Mouse (Mus musculus) limb, embryonic 12.5 days (tissue): ENCODE measurements around the gene Hyal3. TPM values are rescaled to one million over a fixed set of nuclear protein-coding genes. Genes with fewer than 3 reads are reported as not detected.
"Not testable (repeated sequence)": the region's sequence is repeated elsewhere in the genome, so short reads cannot be mapped to it uniquely, and the experiment has no call there.

Experiments
- ATAC-seq: fragments of 200-750 bp; cut with Nextera tagmentation; 2 replicates; pipeline ENCODE4 v1.8.0; 2017; ENCODE audit warnings: low read depth, moderate TSS enrichment; ENCODE audit not compliant: insufficient number of reproducible peaks, insufficient read depth, low FRiP score, low TSS enrichment
- H3K27ac ChIP-seq: fragments of 300-500 bp; sonication (generic); 2 replicates; pipeline ENCODE4 v1.5.1; 2016; ENCODE audit warnings: mild to moderate bottlenecking, moderate library complexity
- H3K27me3 ChIP-seq: fragments of 300-500 bp; sonication (generic); 2 replicates; pipeline ENCODE4 v1.6.1; 2016; ENCODE audit warnings: mild to moderate bottlenecking, moderate library complexity
- H3K36me3 ChIP-seq: fragments of 300-500 bp; sonication (generic); 2 replicates; pipeline ENCODE4 v1.6.1; 2016; ENCODE audit warnings: mild to moderate bottlenecking, moderate library complexity
- H3K4me1 ChIP-seq: fragments of 300-500 bp; sonication (generic); replicated peaks from 2 replicates; pipeline ENCODE4 v1.6.1; 2016
- H3K4me2 ChIP-seq: fragments of 300-500 bp; sonication (generic); 2 replicates; pipeline ENCODE4 v1.6.1; 2016; ENCODE audit warnings: mild to moderate bottlenecking, moderate library complexity
- H3K4me3 ChIP-seq: fragments of 300-500 bp; sonication (generic); replicated peaks from 2 replicates; pipeline ENCODE4 v1.5.1; 2016; ENCODE audit warnings: mild to moderate bottlenecking
- H3K9ac ChIP-seq: fragments of 300-500 bp; sonication (generic); replicated peaks from 2 replicates; pipeline ENCODE4 v1.6.1; 2016; ENCODE audit warnings: mild to moderate bottlenecking, moderate library complexity
- H3K9me3 ChIP-seq: fragments of 300-500 bp; sonication (generic); 2 replicates; pipeline ENCODE4 v1.6.1; 2016; ENCODE audit warnings: mild to moderate bottlenecking, moderate library complexity
- WGBS: fragments of 180-500 bp; shearing (Covaris S2); methylation state at CpG from one replicate; pipeline ENCODE4 v1.1.7; 2016; 5-methylcytosine and 5-hydroxymethylcytosine counted together
- polyA plus RNA-seq: library from polyadenylated mRNA; unstranded; fragments of >200 nt; fragmentation: Nextera tagmentation; extraction: Ambion mirVana; gene quantifications from 2 replicates; pipeline ENCODE4 v1.2.1, GENCODE M21; 2016

The Hyal3 gene
- polyA plus RNA-seq, 1 experiment from 2014 or later, result 1.4 TPM

DNA sequence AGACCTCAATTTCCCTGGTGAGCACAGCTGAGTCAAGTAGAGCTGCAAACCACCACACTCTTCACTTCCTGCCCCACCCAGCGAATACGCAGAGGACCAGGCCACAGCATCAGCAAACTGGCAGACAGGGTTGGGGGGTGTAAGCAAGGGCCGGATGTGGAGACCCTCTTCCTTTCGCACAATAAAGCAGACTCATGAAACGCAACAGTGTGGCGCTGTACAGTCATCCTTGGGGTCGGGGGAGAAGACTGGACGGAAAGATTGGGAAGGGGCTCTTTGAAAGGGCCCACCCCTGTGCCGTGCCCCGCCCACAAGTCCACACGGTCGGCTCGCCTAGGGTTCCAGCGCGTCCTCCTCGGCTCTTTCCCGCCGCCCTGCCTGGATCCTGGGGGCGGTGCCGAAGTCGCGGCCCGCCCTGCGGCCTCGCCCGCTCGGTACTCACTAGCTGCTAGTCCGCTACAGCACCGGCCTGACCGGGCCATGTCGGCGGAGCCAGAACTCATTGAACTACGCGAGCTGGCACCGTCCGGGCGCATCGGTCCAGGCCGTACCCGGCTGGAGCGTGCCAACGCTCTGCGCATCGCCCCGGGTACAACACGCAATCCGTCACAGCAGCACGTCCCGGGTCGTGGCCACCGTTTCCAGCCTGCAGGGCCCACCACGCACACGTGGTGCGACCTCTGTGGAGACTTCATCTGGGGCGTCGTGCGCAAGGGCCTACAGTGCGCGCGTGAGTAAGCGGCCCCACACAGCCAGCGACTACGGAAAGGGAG lies 29.3 kb upstream of the Hyal3 start, which contains the start of gene Rassf1:
Gene Rassf1, plus strand, starts transcription at position 439 of the 773 bp plus-strand sequence.
- Histone ChIP-seq H3K4me3 (peak within 1 kb of the TSS; percentile 75), H3K4me2 (peak within 1 kb of the TSS; percentile 89), H3K36me3 (peaks cover under 1% of the 10 kb centered on the region; the same call in 1 of the 2 replicates), H3K27ac (peak within 1 kb of the TSS; percentile 87), H3K9me3 (no peaks in the 10 kb centered on the region), H3K27me3 (peaks cover 13% of the 10 kb centered on the region; the same call in 1 of the 2 replicates), H3K9ac (peak within 1 kb of the TSS; percentile 83), H3K4me1 (peaks cover 65% of the 10 kb centered on the region)
- WGBS, result under 1% methylated on average over 63 of the region's 63 CpGs
- 0 out of 2 replicates have a peak, but pooled peaks have one; percentile 3 for ATAC-seq

DNA sequence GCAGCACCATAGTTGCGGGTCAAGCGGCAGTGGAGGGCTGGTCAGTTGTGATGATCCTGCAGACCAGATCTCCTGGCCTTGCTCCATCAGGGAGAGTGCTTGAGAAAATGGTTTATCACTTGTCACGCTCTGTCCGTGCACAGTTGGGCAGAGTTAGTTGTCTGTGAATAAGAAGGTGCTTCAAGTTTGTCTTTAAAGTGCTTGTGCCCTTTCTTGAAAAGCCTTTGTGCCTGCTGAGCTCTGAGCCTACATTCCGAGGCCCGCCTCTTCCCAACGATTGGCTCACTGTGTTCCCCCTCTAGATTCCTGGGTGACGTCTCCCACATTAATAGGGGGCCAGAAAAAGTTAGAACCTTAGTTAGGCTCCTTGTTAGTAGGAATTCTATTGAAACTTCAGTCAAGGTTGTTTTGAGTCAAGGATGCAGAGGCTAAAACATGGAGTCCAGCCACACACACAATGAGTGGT lies 28.7 kb upstream of the Hyal3 start:
- WGBS, result 6% methylated on average over 8 of the region's 8 CpGs
- Histone ChIP-seq H3K4me3 (peak overlapping the region; percentile 75), H3K9me3 (no peaks in the 10 kb centered on the region), H3K4me1 (peaks cover 65% of the 10 kb centered on the region), H3K4me2 (peak overlapping the region; percentile 89), H3K27ac (peak overlapping the region; percentile 87), H3K9ac (peak overlapping the region; percentile 83), H3K36me3 (peaks cover 7% of the 10 kb centered on the region), H3K27me3 (peaks cover 13% of the 10 kb centered on the region; the same call in 1 of the 2 replicates)
- no peak for ATAC-seq

DNA sequence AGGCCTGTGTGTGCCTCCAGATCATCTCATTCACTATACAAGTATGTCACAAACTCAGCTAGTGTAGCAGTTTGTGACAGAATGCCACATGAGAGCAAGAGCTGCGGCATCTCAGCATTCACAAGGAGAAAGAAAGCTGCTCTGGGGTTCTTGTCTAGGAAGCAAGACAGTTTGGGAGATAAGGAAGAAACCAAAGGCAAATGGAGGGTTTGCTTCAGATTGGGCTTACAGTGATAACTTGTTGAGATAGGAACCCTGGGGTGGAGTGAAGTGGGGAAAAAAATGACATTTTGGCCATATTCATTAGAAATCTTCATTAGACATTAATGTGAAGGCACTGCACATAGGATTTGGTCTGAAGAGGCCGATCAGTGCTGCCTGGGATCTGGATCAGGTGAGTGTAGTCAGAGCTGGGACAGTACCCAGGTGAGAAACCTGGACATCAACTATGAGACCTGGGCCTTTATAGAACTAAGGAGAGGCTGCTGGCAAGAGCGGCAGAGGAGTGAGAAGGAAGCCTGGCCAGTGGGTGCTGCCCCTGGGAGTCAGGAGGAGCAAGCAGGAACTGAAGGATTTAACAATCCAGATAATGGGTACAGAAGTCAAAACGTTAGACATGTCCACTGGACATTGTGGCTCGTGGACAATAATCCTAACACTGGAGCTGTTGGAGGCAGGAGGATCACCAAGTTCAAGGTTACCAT lies 27.8 kb upstream of the Hyal3 start:
- H3K9ac ChIP-seq, result no peak overlapping the region
- 82% methylated on average over 5 of the region's 5 CpGs for whole genome bisulfite sequencing
- ATAC-seq, result no peak
- peaks cover 56% of the 10 kb centered on the region for H3K4me1 ChIP-seq
- H3K27ac ChIP-seq, result peak overlapping the region; percentile 95; the same call in 1 of the 2 replicates
- H3K9me3 ChIP-seq, result no peaks in the 10 kb centered on the region
- H3K4me3 ChIP-seq, result peak overlapping the region; percentile 75
- peaks cover 16% of the 10 kb centered on the region for H3K36me3 ChIP-seq
- H3K27me3 ChIP-seq, result peaks cover 13% of the 10 kb centered on the region; the same call in 1 of the 2 replicates
- H3K4me2 ChIP-seq, result peak overlapping the region; percentile 89

DNA sequence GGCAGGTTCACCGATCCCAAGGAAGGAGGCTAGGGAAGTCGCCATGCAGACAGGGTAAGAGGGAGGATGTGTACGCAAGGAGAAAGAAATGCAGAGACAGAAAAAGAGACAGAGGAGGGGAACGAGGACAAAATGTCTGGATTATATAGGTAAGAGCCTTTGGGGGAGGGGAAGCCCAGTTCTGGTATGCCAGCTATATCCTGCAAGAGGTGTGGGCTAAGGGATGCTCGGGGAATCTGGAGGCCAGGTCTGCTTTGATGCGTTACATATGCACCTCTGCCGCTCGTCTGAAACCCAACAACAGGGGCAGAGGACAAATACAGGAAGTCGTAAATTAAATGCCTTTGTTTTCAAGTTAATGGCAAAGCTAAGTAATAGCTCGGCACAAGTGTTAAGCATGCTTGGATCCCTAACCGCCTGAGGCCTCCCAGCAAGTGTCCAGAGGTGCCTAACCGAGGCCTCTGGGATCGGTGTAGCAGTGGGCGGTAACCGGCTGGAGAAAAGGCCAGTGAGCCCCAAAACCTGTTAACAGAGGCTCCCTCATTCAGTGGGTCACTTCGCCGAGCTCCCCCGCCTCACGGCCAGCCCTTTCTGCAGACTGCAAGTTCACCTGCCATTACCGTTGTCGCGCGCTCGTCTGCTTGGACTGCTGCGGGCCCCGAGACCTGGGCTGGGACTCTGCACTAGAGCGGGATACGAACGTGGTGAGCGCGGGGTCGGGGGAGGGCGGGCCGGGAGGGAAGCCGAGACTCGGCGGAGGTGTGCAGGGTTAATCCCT lies 26.9 kb upstream of the Hyal3 start:
- peak overlapping the region; percentile 95 for H3K27ac ChIP-seq
- H3K27me3 ChIP-seq, result peaks cover 13% of the 10 kb centered on the region; the same call in 1 of the 2 replicates
- peaks cover 25% of the 10 kb centered on the region for H3K36me3 ChIP-seq
- H3K4me1 ChIP-seq, result peaks cover 55% of the 10 kb centered on the region
- 4% methylated on average over 37 of the region's 37 CpGs for WGBS
- peak overlapping the region; percentile 89 for H3K4me2 ChIP-seq
- ATAC-seq, result peak; percentile 12; the same call in 1 of the 2 replicates
- peak overlapping the region; percentile 75 for H3K4me3 ChIP-seq
- peak overlapping the region; percentile 56 for H3K9ac ChIP-seq
- H3K9me3 ChIP-seq, result no peaks in the 10 kb centered on the region

DNA sequence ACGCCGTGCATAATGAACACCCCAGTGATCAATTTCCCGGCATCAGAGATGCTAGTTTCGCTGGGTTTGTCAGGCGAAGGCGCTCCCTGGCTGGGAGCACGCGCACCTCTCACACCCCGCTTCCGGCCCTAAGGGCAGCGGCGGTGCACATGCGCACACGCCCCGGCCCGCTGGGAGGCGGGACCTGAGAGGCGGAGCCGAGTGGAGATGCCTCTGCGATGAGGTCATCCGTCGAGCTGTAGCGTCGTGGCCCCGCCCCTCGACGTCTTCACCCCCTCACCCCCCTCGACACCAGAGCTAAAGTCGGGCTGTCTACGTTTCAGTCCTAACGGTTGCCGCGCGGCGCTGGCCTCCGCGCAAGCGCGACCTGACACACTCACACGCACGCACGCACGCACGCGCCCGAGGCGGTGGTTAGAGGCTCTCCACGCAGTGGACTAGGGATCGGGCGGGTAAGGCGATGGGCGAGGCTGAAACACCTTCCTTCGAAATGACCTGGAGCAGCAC lies 26.2 kb upstream of the Hyal3 start:
- peak; percentile 91 for ATAC-seq
- H3K27ac ChIP-seq, result peak overlapping the region; percentile 95
- H3K36me3 ChIP-seq, result peaks cover 31% of the 10 kb centered on the region
- WGBS, result 0% methylated on average over 53 of the region's 53 CpGs
- peak overlapping the region; percentile 89 for H3K4me2 ChIP-seq
- H3K27me3 ChIP-seq, result peaks cover 10% of the 10 kb centered on the region; the same call in 1 of the 2 replicates
- H3K4me1 ChIP-seq, result peaks cover 55% of the 10 kb centered on the region
- H3K9me3 ChIP-seq, result no peaks in the 10 kb centered on the region
- peak overlapping the region; percentile 75 for H3K4me3 ChIP-seq
- peak overlapping the region; percentile 85 for H3K9ac ChIP-seq

DNA sequence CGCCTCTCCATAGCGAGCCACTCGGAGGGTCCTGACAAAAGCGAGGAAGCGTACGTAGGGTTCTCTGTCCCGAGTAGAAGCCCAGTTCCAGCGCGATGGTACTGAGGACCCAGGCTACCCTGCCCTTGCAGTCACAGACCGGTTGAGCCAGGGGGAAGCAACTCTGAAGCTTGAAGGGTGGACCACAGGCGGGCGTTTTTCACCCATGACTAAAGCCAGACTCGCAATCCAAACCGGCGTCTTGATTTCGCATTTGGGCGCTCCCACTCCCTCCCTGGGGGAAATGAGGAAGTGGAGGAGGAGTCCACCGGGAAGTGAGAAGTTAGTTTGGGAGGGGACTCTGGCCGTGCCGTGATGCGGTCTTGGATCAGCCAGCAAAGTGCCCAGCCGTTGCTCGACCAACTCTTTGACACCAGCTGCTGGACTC lies 25.6 kb upstream of the Hyal3 start:
- Histone ChIP-seq H3K4me3 (peak overlapping the region; percentile 75), H3K4me1 (peaks cover 55% of the 10 kb centered on the region), H3K27me3 (peaks cover 7% of the 10 kb centered on the region; the same call in 1 of the 2 replicates), H3K9me3 (no peaks in the 10 kb centered on the region), H3K36me3 (peaks cover 38% of the 10 kb centered on the region), H3K27ac (peak overlapping the region; percentile 95), H3K4me2 (peak overlapping the region; percentile 89), H3K9ac (peak overlapping the region; percentile 85)
- WGBS, result under 1% methylated on average over 23 of the region's 23 CpGs
- ATAC-seq, result peak; percentile 12

DNA sequence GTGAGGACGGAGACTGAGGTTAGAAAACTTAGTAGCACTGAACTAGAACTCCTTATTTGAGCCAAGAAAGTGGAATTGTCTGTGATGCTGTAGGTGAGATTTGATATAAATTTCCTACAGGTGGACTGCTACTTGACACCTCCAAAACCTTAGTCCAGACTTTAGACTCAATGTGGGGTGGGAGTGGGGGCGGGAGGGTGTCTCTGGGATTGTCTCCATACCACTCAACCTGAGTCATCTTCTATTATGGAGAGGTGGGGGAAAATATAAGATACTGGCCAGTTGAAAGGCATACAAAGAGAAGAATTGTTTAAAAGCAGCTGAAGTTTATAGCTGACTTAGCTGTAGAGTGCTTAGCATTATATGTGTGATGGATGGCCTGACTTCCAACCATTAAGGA lies 24.9 kb upstream of the Hyal3 start:
- Histone ChIP-seq H3K4me3 (peak overlapping the region; percentile 75), H3K4me1 (peaks cover 51% of the 10 kb centered on the region), H3K9ac (peak overlapping the region; percentile 85), H3K36me3 (peaks cover 44% of the 10 kb centered on the region), H3K27ac (peak overlapping the region; percentile 95; the same call in 1 of the 2 replicates), H3K9me3 (no peaks in the 10 kb centered on the region), H3K27me3 (peaks cover 2% of the 10 kb centered on the region; the same call in 1 of the 2 replicates), H3K4me2 (peak overlapping the region; percentile 89)
- WGBS, result 45% methylated on average over 2 of the region's 2 CpGs
- no peak for ATAC-seq

DNA sequence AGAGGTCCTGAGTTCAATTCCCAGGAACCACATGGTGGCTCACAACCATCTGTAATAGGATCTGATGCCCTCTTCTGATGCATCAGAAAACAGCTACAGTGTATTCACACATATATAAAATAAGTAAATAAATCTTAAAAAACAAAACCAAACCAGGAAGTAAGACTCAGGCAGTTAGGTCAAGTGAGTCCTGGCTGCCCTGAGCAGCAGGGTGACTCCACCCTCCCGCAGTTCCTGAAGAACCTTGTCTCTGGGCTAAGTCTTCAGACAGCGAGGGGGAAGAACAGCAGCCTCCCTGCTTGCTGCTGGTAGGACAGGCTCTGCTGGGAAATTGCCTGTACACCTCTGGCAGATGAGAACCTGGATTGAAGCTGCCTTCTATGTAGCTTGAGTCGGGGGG lies 24.3 kb upstream of the Hyal3 start:
- H3K4me2 ChIP-seq, result peak overlapping the region; percentile 89
- WGBS, result 81% methylated on average over 3 of the region's 3 CpGs
- H3K4me1 ChIP-seq, result peaks cover 45% of the 10 kb centered on the region
- no peaks in the 10 kb centered on the region for H3K9me3 ChIP-seq
- H3K4me3 ChIP-seq, result peak overlapping the region; percentile 75
- H3K36me3 ChIP-seq, result peaks cover 51% of the 10 kb centered on the region
- 0 out of 2 replicates have a peak overlapping the region, but pooled peaks have one; percentile 85 for H3K9ac ChIP-seq
- H3K27ac ChIP-seq, result no peak overlapping the region
- no peak for ATAC-seq
- no peaks in the 10 kb centered on the region for H3K27me3 ChIP-seq

DNA sequence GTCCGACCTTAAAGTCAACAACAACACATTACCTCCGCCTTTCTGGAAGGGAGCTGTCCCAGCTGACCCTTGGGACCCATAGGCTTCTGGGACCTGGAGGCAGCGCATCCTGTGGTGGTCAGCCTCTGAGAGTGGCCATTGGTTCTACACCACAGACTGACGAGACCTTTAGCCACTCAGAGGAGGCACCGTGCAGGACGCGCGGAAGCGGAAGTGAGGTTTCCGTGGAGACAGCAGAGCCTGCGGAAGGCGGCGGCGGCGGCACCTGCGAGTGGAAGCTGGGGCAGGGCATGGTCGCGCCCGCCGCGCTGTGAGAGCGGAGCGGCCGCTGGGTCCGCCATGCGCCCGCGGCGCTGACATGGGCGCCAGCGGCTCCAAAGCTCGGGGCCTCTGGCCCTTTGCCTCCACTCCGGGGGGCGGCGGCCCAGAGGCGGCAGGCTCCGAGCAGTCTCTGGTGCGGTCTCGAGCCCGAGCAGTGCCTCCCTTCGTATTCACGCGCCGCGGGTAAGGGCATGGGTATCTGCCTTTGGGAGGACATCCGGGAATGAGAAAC lies 17.5 kb upstream of the Hyal3 start, which contains the start of gene Tusc2:
Gene Tusc2, plus strand, starts transcription at position 227 of the 553 bp plus-strand sequence.
- Histone ChIP-seq H3K27me3 (no peaks in the 10 kb centered on the region), H3K4me2 (peak within 1 kb of the TSS; percentile 84), H3K9me3 (no peaks in the 10 kb centered on the region), H3K4me3 (peak within 1 kb of the TSS; percentile 91), H3K4me1 (peaks cover 35% of the 10 kb centered on the region), H3K27ac (peak within 1 kb of the TSS; percentile 56; the same call in 1 of the 2 replicates), H3K36me3 (peaks cover 68% of the 10 kb centered on the region), H3K9ac (peak within 1 kb of the TSS; percentile 80)
- WGBS, result under 1% methylated on average over 46 of the region's 46 CpGs
- peak; percentile 94 for ATAC-seq

DNA sequence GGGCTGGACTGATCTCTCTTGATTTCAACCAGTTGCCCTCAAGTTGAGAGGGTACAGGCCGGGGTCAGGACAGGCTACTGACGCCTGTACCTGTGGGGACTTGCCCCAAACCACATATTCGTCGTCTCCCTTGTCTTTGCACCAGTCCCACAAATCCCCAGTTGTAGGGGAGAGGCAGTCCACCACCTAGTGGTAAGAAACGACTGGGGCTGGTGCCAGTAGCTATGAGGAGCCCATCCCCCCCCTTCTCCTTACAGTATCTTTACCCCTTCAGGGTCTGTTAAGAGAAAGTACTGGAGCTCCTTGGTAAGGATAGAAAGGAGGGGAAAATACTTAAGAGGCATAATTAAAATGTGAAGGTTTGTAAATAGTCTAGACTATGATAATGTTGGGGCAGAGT lies 15.1 kb upstream of the Hyal3 start:
- Histone ChIP-seq H3K4me2 (0 out of 2 replicates have a peak overlapping the region, but pooled peaks have one; percentile 17), H3K27ac (peak overlapping the region; percentile 12), H3K36me3 (peaks cover 47% of the 10 kb centered on the region), H3K4me1 (peaks cover 44% of the 10 kb centered on the region)
- not testable (repeated sequence) for H3K4me3 ChIP-seq, ATAC-seq, H3K9ac ChIP-seq, H3K9me3 ChIP-seq, H3K27me3 ChIP-seq
- 49% methylated on average over 5 of the region's 5 CpGs for WGBS
